Mouse (Mus musculus) cerebellum, postnatal 25 days (tissue): ENCODE data around the gene Fam83e.
A peak's percentile ranks its signal among the peaks of the same experiment; 100 is the strongest.

Experiments used
- DNase-seq, 2 experiments: peaks; one replicate each; pipeline ENCODE4 v3.0.0; 2021; ENCODE audit warnings: mixed read lengths in 2 of 2

Gene Fam83e

DNA sequence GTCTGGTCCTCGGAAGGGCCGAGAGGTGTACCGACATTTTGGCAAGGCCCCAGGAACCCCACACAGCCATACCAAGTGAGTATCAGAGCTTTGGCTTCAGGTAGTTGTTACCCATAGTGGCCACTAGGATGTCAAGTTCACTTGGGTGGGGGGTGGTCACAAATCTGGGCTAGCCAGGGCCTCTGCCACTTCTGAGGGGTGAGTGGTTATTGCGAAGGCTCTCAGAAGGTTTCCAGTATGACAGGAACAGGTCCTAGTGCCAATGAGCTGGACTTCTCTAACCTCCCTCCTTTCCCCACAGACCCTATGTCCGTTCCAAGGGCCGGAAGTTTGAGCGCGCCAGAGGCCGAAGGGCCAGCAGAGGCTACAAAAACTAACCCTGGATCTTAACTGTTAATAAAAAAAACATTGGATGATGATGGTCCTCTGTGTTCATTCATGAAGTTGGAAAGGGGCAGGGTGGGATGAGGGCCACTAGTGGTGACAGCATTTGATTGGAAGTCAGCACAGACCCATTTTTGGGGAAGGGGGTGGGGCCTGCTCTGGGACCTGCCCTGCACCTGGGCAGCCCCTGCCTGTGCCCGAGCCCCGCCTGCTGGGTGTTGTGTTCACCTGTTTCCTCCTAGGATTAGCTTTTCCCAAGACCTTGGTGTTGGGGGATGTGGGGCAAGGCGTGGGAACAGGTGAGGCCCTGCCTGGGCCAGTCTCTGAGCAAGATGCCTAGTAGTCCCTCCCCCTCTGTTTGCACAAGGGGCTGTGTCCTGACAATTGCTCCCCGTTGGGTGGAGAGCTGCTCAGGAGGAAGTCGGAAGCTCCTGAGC, at the start of gene Fam83e:
TSS of gene Fam83e (plus strand) at position 800 of the 821 bp plus-strand sequence.
- DNase-seq, result no peak

DNA sequence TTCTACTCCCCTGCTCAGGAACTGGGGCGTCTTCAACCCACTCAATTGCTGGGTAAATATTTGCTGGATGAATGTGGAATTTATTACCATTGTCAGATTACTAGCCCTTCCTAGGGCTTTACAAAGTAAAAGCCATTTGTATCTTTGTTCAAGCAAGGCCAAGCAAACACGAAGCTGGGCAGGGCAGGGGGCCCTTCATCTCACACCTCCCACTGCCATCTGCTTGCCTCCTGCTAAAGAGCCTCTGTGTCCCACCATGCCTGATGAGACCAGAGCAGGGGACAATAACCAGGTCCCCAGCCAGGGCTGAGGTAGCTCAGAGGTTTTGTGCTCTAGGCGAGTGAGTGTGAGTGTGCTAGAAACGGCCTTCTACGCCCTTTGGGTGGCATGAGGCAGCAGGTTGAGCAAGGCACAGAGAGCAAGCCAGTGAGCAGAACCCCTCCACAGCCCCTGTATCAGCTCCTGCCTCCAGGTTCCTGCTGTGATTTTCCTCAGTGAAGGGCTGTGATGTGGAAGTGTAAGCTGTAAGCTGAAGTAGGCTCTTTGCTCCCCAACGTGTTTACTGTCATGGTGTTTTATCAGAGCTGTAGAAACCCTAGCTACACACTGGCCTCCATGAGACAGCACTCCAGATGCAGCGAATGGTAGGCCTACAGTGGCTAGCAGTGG, 43.3 kb upstream of the Fam83e start:
- no peak for DNase-seq

DNA sequence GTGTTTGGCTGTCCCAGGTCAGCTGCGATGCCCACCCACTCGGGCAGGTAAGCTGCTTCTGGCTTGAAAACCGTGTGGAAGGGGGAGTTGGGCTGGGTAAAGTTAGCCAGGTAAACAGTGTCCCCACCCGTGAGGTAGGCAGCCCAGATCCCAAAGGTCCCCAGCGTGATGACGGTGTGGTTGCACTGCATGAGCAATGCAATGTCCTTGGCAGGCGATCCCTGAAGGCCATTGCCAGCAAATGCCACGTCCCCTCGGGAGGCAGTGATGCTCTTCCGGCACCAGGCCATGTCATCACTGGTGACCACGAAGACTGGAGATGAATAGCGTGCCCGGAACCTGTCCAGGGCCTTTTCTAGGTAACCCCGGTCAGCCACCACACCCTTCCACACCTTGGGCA, 42.5 kb upstream of the Fam83e start:
- DNase-seq, result no peak

DNA sequence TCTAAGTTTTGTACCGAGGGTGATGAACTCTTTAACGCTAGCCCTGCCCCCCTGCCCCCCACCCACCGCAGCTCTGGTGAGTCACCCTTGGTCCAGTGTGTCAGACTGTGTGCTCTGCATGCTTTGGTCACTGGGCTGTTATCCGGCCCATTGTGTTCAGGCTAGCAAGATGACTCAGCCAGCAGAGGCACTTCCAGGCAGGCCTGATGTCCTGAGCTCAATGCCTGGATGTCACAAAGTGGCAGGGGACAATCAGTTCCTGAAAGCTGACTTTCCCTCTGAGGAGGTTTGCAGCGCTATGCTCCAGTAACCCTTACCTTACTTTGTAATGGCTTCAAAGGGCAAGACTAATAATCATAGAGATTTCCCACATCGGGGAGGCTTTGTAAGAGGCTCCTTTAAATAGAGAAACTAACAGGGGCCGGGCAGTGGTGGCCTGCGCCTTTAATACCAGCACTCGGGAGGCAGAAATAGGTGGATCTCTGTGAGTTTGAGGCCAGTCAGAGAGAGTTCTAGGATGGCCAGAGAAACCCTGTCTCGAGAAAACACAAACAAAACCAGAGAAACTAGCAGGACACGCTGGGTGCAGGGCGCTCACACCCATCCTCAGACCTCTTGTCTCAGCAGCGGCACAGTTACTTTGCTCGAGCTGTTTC, 40.9 kb upstream of the Fam83e start:
- peak in 1 of 2 experiments; percentile 46 for DNase-seq

DNA sequence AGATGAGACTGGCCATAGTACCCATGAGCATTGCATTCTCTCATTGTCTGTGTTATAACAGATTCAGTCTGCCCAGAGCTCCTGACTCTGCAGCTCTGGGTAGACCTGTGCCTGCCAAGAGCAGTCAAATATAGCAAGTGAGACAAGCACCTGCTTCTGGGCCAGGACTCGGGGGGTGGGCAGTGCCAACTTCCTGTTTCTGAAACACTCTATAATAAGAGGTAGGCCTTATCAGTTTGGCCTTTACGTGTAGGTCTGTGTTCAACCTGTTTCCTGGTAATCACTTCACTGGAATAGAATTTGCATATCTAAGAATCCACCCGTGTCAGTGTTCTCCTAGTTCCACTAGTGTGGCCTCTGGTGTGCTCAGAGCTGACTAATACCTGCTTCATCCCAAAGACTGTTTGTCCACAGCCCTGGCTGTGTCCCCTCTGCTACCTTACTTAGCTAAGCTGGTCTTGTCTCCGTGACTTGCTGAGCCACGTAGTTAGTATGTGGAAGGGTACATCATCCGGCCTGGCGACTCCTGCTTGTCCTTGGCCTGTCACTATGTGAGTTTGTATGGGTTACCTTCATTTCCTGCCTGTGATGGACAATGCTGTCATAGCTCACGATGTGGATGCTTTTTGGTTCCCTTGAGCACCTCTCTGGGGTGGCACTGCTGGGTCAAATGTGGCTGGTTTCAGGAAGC, 39.8 kb upstream of the Fam83e start:
- DNase-seq, result peak; percentile 75 to 77

DNA sequence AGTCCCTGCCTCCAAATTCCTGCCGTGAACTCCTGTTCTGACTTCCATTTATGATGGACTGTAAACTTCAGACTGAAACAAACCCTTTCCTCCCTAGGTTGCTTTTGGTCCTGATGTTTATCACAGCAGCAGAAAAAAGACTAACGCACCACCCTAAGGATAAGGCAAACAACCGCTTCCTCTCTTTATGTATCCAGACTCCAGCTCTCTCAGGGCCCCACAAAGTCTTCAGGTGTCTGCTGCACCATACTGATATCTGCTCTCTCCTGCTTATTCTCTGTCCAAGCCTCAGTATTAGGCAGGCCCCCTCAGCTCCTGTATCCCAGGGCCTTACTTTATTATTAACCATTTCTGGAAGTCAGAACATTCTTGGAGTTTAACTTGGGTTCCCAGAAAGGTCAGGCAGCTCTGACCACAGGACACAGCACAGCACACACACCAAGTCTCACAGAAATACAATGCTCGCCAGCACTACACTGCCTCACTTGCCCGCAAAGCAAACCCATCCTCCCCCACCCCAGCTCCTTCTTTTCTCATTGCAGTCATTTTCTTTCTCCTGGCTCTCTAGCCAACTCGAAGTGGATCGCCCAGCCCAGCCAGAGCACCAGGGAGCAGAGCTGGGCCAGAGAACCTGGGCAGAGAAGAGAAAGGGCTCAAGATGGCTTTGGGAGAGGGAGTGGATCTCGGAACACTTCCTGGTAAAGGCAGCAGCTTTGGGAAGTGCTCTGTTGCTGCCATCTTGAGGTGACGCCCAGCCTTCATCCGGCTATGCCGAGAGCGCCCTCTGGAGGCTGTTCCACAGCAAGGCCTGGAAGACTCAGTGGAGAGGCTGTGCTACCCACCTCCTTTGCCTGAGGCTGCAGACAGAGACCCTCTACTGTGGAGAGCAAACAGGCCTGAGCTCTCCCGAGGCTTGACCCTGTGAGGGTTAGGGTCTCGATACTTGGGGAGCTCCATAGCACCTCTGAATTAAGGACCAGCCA, 38.6 kb upstream of the Fam83e start:
- DNase-seq, result peak; percentile 91 to 95

DNA sequence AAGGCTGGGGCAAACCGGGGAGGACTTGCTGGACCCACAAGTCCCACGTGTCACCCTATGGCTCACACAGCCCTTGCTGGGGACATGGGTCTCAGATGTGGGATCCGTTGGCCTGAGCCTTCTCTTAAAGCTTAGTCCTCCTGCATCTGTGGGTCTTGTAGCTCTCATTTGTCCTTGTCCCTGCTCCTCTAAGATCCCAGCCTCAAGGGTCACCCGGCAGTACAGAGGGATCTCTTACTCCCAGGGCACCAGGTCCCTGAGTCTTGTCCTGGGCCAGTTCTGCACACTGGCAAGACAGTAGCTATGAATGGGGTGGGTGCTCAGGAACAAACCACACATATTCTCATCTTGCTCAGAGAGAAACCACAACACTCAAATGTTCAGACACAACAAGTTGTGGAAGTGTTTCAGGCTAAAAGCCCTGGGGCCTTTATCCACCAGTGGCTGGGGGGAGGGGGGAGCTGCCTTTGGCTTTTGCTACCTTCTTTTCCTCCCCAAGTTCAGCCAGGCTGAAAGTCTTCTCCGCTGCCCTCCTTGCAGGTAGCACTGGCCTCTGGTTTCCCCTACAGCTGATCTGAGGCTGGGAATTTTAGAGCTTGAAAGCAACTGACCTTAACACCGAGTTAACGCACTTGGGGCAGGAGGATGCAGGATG, 37.5 kb upstream of the Fam83e start, which contains the start of gene Ntn5:
TSS of gene Ntn5 (plus strand) at position 627 of the 655 bp plus-strand sequence.
- DNase-seq, result no peak

DNA sequence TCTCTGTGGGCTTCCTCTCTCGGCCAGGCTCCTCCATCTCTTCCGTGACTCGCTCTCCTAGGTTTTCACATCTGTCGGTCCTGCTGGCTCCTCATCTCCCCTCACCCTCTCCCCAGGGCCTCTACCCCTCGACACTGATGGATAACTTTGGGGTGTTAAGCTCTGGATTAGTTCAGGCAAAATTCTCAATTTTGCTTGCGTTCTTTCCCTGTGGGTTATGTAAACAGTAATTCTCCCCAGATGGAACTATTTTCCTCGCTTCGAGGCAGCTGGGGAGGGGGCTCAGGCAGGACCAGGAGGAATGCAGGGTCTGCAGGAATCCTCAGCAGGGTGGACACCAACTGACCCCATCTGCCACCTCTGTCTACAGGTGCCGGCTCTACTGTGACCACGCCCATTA, 35.2 kb upstream of the Fam83e start:
- DNase-seq, result no peak

DNA sequence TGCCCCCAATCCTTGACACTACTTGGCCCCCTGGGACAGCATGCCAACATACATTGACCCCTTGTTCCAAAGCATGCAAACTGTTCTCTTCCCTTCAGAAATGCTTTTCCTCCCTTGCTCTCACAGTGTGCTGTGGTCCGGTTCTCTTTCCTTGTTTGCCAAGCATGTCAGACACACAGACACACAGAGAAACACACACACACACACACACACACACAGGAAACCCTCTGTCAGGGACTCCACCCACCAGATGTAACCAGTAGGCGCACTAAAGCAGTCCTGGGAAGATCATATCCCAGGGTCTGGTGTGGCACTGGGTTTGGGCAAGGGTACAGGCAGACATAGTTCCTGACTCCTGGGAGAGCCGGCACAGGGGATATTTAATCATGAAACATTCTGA, 34.2 kb upstream of the Fam83e start:
- DNase-seq, result no peak

DNA sequence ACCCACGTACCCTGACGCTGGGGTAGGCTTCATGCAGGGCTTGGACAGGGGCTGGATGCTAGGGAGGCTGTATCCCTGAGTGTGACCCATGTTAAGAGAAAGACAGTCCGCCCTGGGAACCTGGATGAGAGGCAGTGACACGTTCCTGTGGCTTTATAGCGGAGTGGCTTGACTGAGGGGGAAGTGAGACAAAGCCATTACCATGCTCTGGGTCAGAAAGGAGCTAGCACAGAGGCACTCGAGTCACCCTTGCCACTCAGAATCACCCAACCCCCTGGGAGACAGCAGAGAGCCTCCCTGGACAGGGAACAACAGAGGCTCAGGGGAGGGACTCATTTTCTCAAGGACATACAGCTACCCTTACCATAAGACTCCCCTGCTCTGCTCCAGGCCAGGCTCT, 31.9 kb upstream of the Fam83e start:
- no peak for DNase-seq

DNA sequence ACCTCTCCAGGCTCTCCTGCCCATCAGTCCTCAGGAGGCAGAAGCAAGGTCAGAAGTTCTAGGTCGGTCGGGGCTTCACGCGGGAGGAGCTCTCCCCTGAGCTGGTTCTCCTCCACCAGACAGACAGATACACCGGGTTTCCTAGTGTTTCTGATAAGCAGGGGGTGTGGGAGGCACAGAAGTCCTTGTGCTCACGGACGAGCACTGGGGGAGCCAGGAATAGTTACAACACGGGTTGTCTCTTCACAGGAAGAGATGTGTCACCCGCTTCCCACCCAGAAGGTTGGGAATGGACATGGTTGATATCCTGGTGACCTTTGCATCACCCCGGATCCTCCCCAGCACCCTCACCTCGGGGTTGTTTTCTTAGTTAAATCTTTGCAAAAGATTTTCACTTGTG, 31.2 kb upstream of the Fam83e start:
- DNase-seq, result no peak

DNA sequence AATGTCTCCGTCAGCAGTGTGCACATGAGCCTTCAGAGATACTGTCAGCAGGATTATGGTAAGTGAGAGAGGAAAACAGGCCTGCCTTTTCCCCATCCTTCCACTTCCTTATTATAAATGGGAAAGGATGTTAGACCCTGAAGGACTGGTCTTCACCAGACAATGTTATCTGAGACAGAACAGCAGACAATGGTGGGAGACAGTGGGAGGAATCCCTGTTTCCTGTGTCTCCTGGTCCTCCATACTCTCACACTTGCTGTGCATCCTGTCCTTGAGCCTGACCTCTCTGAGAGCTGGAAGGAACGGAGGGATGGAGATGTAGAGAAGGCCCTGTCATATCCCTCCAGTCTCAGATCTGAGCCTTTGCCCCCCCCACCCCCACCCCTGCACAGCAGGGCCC, 28.6 kb upstream of the Fam83e start:
- no peak for DNase-seq

DNA sequence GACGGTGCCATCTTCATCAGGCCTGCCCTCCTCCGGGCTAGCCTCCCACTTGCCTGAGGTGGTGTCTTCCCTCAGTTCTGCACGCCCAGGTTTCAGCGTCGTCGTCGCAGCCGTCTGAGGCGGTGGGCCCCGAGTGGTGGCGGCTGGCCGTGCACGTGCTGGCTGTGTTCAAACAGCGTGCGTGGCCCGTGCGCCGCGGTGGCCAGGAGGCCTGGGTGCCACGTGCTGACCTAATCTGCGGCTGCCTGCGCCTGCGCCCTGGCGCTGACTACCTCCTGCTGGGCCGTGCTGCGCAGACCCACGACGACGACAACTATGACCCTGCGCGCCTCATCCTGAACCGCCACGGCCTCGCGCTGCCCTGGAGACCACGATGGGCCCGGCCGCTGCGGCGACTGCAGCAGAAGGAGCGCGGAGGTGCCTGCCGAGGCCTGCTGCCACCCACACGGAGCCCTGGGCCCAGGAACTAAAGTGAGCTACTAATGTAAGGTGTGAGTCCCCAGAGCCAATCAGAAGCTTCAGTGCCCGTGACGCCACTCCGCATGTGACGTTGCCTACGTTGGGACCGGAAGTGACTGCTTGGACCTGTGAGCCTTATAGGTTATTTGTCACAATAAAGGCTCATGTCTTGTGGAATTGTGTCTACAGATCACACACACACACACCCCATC, 27.0 kb upstream of the Fam83e start, which contains the start of gene Sec1:
TSS of gene Sec1 (minus strand) at position 482 of the 671 bp plus-strand sequence.
- peak in 1 of 2 experiments; percentile 20 for DNase-seq

DNA sequence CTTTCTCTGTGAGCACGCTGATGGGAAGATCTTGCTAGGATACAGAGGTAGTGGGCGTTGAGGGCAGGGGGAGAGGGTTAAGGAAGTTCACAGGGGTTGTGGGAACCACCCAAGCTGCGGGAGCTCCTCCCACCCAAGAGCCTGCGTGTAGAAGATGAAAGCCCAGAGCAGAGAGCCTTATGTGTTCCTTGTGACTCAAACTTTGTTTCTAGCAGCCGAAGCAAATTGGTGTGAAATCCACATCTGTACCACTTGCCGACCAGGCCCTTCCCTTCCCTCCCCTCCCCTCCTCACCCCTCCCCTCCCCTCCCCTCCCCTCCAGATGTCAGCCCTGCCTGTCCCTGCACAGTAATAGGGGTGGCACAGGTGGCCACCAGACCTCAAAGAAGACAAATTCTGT, 25.9 kb upstream of the Fam83e start:
- no peak for DNase-seq

DNA sequence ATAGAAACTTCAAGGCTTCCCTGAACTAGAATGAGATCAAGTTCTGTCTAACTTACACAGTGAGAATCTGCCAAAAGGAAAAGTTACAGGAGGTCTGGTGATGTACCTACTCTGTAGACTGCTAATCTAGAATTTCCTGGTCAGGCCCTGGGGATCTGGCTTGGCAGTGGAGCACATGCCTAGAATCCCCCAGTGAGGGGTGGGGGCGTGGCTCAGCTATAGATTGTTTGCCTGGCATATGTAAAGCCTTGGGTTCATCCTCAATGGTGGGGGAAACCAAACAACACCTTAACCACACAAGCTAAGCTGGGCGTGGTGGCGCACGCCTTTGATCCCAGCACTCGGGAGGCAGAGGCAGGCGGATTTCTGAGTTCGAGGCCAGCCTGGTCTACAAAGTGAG, 23.1 kb upstream of the Fam83e start:
- DNase-seq, result peak in 1 of 2 experiments; percentile 40

DNA sequence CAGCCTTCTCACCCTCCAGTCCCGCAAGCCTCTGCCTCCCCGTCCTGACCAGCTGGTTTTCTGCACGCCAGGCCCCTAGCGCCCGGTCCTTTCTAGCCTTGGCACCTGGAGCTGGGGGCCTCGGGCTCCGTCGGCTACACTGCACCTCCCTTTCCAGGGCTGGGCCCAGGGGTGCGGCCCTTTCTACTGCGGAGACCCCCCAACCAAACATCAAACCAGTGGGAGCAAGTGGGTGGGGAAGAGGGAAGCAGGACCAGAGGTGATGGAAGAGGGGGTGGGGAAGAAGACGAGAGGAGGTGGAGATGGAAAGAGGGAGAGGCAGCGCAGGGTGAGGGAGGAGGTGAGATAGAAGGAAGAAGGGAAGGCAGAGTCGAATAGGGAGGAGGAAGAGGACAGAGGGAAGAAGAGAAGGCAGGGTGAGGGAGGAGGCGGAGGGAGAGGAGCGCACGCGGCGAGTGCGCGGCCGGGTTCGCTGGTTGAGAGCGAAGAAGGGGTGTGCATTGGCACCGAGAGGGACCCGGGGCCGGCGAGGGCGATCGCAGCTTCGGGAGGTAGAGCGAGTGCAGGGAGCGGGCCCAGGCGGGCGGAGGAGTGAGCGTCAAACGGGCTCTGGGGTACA, 21.4 kb upstream of the Fam83e start, which contains the start of gene Car11:
TSS of gene Car11 (plus strand) at position 321 of the 619 bp plus-strand sequence.
- DNase-seq, result peak; percentile 71 to 77

DNA sequence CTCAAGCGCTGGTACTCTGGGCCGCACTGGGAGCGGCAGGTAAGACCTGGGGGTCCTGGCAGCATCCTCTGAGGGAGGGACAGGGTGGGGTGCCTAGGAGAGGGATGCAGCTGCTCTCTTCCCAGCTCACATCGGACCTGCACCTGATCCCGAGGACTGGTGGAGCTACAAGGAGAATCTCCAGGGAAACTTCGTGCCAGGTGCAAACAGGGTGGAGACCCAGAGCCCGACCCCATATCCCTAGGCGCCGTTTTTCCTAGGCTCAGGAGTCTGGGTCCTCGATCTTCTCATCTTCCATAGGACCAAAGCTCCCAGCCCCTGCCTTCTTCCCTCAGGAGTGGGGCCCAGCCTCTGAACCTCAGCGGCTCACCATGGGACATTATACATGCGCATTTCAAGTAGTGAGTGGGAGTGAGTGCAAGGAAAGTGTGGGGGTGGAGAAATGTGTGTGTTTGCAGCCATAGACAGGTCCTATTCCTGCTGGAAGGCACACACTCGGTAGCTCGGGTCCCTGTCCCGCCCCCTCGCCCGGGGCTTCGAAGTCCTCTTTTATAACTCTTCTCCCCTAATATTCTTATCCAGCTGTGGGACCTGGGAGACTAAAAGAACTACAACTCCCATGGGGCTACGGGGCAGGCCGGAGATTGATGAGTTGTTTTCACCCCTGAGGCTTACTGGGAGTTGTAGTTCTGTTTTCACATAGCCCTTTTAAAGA, 20.6 kb upstream of the Fam83e start:
- peak; percentile 83 to 84 for DNase-seq

DNA sequence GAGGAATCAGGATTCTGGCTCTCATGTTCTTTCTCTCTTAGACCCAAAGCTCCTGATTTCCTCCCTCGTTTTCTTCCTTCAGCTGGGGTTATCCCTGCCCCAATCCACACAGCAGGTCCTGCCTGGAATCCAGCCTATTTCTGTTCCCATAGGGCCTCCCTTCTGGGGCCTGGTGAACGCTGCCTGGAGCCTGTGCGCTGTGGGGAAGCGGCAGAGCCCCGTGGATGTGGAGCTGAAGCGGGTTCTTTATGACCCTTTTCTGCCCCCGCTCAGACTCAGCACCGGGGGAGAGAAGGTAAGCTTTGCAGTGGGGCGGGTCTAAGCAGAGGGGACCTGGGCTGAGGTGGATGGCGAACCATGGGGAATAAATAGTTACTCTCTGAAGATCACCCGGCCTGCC, 19.9 kb upstream of the Fam83e start:
- peak; percentile 52 to 62 for DNase-seq

DNA sequence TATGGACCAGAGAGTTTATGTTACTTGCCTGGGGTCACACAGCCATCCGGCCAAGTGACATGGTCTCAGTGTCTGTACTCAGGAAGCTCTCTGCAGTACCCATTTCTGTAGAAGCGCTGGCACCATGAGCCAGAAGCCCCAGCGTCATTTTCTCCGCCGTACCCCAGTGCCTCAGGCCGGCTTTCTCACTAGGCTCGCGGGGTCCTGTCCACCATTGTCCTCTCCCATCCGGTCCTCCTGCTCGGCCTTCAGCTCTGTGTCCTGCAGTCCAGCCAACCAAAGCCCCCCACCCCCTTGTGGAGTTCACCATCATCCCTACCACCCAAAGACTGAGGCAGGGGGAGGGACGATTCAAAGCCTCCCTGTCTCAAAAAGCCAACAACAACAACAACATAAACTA, 19.4 kb upstream of the Fam83e start:
- peak; percentile 21 to 43 for DNase-seq
